Mouse (Mus musculus) cerebellum, adult 8-10 months (tissue): Measurements from ENCODE around the gene Hunk.

Source experiments
- DNase-seq: peaks from one replicate; pipeline ENCODE4 v3.0.0; 2022

The Hunk gene

DNA sequence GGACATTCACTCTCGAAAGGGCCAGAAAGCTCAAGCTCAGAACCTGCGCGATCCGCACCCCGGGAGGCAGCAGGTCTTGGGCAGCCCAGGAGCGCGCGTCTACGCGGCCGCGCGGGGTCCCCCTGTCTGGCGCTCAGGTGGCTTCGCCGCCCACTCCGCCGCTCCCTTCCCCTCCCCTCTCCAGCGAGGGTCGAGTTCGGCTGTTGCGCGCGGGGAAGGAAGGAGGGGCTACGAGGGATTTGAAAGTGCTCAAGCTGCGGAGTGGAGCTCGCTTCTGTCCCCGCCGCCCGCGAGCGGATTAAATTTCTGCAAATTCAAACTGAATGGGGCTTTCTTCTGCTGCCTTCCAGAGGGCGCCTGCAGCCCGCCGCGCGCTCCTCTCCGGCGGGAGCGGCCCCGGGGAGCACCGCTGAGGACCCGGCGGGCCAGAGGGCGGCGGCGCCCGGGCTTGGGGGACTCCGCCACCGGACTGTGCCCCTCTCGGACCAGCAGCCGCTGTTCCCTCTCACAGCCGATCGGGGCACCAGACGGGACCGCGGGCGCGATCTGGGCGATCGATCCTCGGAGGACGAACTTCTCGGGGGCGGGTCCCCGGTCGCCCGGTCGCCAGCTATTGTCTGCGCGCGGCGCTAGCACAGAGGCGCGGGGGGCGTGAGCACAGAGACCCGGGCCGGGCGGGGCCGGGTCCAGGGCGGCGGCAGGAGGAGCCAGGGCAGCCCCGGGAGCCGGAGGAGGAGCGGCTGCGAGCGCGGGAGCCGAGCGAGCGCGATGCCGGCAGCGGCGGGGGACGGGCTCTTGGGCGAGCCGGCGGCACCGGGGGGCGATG, at the start of gene Hunk:
Gene Hunk (plus strand): TSS at position 326 of the 826 bp plus-strand sequence.
- DNase-seq, result peak; percentile 13

DNA sequence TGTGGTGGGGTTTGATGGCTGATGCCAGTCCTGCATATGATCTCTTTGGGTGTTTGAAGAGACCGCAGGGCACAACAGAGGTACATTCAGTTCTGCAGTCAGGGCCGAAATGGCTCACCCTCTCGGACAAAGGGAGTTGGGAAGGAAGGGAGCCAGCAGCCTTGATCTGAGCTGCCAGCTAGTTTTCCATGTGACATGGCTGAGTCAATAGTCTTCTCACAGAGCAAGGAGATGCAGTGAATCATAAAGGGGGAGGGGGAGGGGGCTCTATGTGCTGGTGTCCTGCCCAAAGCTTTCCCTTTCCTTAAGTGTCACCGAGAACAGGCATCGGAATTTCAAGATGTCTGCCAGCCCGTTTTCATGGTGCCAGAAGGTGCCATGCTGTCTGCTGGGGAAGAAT, 46.8 kb upstream of the Hunk start:
- no peak for DNase-seq

DNA sequence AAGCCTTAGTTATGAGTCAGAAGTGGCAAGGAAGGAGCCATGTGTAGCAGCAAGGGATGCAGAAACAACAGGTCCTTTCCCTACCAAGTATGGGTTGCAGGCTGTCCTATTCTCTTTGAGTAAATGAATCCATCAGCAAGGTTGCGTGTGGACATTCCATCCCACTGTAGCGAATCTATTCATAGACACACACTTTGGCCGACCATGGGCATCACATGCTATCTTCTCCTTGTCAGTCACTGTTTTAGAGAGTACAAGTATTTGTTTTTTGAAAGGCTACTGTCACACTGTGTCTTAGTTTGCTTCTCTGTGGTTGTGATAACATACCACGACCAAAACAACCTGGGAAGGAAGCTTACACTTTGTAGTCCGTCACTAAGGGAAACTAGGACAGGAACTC, 44.7 kb upstream of the Hunk start:
- no peak for DNase-seq

DNA sequence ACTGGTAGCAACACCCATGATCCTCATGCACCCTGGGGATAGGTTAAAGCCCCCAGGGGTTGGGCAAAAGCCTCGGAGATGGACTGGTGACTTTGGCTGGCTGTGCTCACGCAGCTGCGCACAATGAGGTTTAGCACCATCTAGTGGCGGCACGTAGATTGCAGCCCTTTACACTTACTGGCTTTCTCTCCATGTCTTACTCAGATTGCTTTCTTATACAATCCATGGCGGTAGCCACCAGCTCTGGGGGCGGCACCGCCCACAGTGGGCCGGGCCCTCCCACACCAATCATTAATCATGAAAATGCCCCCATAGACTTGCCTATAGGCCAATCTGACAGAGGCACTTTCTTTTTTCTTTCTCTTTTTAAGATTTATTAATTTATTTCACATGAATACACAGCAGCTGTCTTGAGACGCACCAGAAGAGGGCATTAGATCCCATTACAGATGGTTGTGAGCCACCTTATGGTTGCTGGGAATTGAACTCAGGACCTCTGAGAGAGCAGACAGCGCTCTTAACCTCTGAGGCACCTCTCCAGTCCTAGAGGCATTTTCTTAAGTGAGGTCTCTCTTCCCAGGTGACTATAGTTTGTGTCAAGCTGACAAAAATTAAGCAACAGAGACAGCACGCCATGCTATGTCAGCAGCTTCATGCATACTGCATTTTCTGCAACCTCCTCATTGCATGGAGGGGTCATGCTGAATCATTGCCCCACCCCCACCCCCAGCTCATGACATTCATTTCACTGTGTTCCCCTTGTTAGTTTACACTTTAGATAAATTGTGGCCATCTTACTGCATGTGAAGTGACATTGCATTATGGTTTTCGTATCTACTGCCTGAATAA, 35.9 kb upstream of the Hunk start:
- peak; percentile 56 for DNase-seq

DNA sequence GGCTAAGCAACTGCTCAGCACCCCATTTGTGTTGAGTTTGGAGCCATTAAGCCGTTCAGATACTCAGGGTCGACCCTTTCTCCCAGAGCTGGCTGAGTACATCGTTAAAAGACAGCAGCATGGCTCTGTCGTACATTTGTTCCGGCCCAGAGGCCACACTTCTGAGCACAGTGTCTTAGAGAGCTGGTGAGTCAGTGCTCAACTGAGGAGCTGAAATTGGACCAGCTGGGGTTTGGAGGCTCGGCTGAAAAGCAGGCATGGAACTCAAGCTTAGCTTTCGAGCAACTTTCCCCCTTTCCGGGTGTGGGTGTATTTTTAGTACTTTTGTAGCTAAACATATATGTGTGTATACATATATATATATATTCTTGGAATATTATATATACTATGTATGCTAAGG, 34.1 kb upstream of the Hunk start:
- DNase-seq, result no peak

DNA sequence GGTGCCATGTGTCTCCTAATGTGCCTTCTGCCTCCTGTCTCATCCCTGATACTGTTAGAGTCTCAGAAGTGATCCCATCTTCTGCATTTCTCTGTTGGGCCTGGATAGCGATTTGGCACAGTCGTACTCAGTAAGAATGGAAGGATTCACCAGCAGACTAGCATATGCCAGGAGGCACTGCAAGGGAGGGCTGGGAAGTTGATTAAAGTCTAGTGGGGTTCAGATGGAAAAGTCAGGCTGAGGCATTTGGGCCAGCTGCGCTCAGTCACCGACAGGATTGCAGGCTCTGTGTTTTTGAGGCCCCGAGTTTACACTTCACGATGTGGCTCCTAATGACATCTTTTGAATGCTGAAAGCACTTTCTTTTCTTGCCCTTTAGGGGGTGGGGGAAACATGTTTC, 33.1 kb upstream of the Hunk start:
- DNase-seq, result no peak

DNA sequence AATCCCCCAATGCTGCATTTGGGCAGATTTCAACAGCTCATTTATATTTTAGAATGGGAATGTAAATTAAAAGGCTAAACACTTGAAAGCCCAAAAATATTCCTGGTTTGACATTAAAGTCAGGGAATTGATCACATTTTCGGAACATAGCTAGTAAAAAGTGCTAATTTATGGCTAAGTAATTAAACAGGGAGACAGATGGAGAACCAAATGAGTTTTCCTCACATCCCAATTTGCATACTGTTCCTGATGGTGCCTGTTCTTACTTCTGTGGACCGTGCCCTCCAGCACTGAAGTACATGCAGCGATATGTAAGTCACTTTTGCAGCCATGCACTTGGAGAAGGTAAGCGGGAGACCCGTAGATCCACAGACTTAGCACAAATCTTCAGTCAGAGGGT, 32.7 kb upstream of the Hunk start:
- DNase-seq, result no peak

DNA sequence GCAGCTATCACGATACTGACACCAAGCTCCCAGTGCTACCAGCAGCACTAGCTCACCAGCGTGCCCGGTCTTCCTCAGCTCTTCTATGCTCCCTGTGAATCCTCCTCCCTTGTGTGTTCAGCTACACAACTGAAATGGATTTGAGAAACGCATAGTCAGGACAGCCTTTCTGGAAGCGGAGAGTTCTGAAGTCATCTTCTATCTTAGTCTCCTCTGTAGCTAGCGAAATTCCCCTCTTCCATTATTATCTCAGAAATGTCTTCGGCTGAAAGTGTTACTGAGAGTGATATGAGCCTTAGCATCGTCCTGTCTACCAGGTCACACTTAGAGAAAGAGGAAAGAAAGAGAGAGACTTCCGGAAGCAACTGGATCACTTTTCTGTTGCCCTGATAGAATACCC, 26.5 kb upstream of the Hunk start:
- no peak for DNase-seq

DNA sequence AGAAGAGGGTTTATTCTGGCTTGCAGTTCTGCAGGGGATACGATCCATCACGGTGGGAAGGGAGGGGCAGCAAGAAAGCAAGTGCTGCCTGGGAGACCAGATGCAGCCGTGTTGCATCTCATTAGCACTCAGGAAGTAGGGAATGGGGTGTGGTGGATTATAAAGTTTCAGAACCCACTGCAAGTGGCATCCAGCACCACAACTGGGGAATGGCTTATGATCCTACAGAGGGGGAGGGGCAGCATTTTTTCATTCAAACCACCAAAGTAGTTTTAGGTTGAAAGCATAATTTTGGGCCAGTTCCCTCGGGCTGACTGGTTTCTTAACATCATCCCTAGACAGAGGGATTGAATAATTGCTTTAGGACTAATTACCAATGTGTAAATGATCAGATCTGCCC, 26.1 kb upstream of the Hunk start:
- DNase-seq, result no peak

DNA sequence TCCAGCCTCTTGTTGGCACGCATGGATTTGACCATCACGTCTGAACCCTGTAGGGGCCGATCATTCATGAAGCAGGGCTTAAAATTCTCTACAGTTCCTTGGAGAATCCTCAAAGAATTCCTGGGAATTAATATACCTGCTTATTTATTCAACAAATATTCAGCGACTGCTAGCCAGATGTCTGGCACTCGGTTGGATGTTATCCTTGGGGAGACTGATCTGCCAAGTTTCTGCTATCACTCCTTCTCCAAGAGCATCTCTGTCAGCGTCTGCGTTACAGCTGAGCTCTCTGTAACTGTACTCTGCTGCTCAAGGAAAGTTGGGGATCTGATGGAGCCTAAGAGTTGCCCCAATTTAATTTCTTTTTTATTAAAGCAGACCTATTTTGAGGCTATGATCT, 25.5 kb upstream of the Hunk start:
- no peak for DNase-seq

DNA sequence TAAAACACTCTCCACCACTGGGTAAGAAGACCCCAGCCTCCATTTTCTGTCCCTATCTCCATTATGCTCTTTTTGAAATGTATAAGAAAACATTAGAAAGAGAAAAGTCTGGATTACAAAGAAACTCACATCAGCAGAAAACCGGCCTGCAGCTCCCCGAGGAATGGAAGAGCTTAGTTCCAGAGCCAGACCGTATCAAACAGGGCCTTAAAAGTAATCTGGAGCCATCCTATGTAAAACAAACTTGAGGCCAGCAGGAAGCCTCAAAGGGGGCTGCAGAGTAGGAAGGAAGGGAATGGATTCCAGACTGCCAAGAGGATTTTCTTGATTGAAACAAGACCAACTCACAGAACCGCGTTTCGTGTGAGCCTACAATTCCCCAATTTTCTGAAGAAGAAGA, 22.9 kb upstream of the Hunk start:
- no peak for DNase-seq

DNA sequence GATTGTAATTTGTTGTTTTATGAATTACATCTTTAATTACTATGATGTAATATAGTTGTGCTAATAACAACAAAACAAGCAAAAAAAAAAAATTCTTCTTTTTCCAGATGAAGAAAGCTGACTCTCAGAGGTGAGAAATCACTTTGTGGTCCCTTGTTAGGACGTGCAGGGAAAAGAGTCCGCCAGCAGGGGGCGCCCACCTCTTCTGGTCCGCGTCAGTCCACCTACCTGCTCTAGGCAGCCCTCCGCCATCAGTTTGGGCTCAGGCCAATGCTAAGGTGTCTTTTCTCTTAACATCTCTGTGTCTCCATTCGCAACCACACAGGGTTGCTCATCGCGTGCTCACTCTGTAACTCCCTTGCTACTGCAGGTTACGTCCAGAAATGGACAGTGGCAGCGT, 5.9 kb upstream of the Hunk start:
- peak; percentile 63 for DNase-seq

DNA sequence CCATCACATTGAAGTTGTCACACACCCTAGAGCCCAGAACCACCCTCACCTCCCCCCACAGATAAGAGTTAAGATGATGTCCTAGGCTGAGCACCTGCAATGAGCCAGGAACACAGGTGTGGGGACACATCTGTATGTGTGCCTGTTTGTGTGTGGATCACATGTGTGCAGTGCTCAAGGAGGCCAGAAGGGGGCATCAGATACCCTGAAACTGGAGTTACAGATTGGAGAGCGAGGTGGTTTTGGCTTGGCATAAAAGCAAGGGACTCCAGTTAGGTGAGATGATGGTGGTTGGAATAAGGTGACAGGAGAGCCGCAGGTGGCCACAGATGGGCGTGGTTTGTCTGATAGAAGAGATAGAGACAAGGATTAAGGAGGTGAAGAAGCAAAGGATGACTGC, 4.2 kb upstream of the Hunk start:
- DNase-seq, result no peak

DNA sequence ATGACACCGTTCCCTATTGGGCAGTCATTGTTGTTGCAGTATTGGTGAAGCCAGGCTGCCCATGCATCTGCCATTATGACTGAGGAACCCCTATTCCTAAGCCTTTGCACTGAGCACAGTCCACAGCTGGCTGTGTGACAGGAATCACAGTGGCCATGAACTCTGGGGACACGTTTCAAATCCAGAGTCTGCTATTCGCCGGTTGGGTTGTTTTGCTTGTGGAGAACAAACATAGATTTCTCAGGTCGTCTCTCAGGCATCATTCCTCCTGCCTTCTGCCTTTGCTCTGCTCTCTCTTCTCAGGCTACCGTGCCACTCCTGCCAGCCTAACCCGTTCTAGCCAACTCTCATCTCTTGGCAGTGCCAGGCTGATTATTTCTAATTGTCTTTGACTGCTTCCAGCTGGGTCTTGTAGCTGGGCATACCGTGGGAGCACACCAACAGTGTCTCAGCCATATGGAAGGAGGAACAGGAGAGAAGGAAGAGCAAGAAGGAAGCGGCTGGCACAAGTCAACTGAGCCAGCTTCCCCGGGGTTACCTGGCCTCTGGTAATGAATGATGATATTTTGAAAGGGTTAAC, 3.0 kb upstream of the Hunk start:
- DNase-seq, result peak; percentile 19

DNA sequence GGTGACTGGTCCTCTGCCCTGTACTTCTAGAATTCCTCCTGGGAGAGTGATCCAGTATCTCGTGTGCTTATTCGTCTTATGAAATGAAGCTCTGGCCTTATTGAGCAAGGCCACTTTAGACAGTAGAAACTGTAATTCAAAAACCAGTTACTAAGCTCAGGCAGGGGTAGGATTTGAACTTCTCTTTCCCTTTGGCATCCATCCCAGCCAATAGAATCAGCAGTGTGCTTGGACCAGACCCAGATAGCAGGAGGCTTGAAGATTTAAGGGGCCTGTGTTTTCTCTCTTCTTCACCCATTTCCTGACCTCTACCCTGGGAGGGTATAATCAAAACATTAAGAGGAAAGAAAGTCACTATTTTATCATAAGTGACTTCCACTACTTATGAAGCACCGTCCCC, 1.8 kb upstream of the Hunk start:
- DNase-seq, result no peak

DNA sequence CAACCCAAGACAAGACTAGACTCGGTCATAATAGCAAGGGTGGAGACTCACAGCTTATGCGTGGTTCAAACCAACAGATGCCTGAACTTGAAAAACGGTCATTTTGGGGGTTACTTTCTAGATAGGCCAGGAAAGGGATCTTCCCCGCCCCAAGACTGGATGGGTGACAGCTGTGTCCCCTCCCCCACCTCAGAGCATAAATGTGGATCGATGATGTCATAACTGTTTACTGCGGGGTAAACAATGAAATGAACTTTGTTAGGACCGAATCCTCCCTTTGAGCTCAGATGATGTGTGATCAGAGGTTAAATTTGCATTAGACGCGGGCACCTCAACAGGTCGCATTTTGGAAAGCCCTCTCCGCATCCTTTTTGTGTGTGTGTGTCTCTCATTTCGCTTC, 967 bp upstream of the Hunk start:
- no peak for DNase-seq

DNA sequence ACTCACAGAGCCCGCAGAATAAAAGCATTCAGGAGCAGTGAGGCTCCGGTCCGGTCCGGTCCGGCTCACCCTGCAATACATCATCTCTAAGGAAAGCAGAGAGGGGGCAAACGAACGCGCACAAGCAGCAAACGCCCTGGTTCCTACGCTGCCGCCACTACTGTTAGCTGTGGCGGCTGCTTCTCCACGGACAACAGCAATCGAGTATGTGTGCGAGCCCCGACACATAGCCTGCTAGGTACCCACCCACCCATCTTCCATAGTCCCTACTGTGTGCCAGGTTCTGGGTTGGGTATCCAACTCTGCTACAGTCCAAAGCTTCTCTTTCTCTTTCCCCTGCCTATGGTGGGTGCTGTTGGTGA, 506 bp upstream of the Hunk start:
- DNase-seq, result no peak

DNA sequence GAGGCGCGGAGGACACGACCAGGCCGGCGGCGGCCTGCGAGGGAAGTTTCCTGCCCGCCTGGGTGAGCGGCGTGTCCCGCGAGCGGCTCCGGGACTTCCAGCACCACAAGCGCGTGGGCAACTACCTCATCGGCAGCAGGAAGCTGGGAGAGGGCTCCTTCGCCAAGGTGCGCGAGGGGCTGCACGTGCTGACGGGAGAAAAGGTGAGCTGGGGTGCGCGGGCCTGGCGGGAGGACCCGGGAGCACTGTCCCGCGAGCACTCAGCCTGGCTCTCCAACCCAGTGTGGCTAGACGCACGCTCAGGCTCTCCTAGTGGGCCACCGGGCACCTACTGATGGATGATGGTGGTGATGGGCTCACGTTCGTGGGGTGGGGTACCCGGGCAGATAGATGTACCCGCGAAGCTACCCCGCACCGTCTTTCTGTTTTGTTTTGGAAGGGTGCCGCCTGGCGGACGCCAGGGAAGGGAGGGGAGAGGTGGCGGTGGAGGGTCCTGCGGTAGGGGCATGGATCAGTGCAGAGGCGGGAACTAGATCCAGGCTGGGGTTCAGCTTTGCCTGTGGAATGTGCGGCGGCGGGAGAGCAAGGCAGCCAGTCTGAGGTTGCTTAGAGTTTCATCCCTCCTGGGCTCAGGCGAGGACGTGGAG, 824 bp downstream of the Hunk start:
- peak; percentile 10 for DNase-seq

DNA sequence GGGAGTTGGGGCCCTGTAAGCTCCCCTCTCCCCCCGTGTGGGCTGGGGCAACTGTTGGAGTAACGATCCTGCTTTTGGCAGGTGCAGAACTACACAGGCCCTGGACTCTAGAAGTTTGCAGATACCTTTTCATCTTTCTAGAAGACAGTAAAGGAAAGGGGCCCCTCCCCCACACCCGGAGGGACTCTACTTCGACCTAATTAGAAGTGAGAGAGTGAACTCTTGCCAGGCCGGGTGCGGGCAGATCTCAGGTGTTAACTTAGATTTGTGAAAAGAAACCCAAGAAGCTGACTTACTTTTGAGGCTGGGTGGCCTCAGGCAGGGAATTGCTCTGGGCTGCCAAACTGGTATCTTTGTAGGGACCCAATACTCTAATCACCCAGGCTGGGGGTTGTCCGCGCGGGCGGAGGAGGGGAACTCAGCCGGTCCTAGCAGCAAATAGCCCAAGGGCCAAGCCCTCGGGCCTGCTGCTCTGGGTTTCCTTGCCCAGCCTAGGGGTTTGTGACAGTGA, 1.4 kb downstream of the Hunk start:
- DNase-seq, result peak; percentile 22

DNA sequence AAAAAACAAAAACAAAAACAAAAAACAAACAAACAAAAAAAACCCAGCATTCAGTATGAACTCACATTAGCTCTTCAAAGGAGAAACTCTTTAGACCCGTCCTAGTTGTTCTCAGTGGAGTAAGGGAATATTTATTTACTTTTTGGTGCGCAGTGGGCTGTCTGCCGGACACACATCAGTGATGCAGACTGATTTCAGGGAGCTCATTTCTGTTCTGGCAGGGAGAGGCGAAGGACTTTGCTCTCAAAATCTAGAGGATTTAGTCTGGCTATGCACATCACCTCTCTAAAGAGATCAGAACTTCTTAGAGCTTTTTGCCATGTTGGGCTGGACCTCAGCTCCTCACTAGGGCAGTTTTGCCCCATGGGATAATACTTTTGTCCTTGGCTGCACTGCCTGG, 2.1 kb downstream of the Hunk start:
- no peak for DNase-seq

DNA sequence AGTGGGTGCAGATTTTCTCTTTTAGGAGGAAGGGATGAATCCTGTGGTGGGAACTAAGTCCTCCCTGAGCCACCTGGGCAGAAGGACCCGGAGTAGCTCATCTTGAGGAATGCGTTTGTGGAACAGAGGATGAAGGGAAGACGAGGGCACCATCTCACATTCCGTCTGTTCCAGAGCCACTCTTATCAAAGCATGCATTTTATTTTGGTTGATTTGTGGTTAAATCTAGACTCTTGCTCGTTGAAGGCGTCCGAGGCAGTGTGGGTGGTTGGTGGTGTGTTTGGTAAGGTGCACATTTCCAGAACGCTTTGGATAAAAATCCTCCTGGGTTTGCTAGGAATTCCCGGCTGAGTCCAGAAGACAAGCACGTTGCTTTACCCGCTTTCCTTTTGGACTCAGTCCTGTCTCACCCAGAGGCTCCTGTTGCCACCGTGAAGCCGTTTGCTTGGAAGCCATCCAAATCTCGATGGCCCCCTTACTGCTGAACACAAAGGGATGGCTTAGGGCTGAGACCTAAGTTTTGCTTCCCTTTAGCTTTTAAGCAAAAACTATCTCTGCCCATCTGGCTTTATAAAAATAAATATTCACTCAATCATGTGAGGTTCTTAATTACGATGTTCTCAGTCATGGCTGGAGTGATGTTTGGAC, 3.4 kb downstream of the Hunk start:
- DNase-seq, result no peak

DNA sequence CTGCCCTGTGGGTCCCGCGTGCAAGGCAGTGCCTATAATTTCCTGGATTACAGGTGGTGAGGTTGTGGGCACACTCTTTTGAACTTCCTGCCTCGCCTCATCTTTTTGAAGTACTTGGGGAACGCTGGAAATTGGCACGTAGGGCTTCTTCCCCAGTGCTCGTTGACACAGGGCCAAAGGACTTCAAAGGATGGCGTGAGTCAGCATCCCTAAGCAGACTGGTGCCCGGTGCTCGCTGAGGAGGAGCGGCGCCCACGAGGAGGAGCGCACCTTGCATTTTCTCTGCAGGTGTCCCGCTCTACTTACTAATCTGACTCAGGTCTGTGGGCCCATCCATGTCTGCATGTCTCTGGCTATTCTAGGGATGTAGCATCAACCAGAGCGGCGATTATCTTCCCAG, 4.9 kb downstream of the Hunk start:
- DNase-seq, result no peak

DNA sequence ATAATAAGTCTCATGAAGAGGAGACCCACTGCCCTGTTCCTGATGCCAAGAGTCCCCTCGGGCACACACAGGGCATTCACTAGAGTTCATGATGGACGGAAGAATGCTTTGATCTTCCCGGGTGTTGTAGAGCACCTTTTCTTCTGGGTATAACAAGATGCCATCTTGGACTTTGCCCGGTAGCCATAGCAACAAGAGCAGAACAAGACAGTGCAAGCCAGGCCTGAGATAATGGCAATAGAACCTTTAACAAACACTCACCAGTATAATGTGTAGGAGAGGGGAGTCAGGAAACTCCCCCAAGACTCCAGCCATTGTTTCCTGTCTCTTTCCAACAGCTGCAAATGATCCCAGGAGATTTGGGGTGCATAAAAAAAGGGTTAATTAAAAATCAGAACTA, 8.9 kb downstream of the Hunk start:
- no peak for DNase-seq
